Mouse (Mus musculus): ENCODE results near the gene Lmf2. TPM values are rescaled to one million over a fixed set of nuclear protein-coding genes. Genes with fewer than 3 reads are reported as not detected.

The Lmf2 gene
- polyA plus RNA-seq, 1 experiment from 2014 or later = 43.7 TPM

- H3K4me2 ChIP-seq (ENCODE audit: low read depth, low read length, severe bottlenecking) = no peak overlapping the region
- no peaks in the 10 kb centered on the region for H3K9me3 ChIP-seq (ENCODE audit: control insufficient read depth, low read length)
- no peak overlapping the region for H3K27ac ChIP-seq (ENCODE audit: low read depth, low read length)
- no peaks in the 10 kb centered on the region for H3K4me1 ChIP-seq (replicated peaks; ENCODE audit: control insufficient read depth, insufficient read depth, low read length)
- WGBS = 92% methylated on average over 13 of the region's 13 CpGs
- ATAC-seq (replicated peaks; ENCODE audit: low FRiP score) (no peak), DNase-seq (ENCODE audit: low spot score) (no peak)
- no peaks in the 10 kb centered on the region for H3K27me3 ChIP-seq (ENCODE audit: control insufficient read depth, insufficient read depth, low read length)
- no peak overlapping the region for H3K4me3 ChIP-seq (ENCODE audit: low read depth, low read length)
- no peak overlapping the region for H3K9ac ChIP-seq (ENCODE audit: low read length)
- H3K36me3 ChIP-seq (ENCODE audit: control insufficient read depth, insufficient read depth, low read length) = peaks cover 4% of the 10 kb centered on the region
These were observed 48.0 kb downstream of the Lmf2 start for GRCm38 (mm10) chr15:89307461-89307860.

- H3K27ac ChIP-seq (ENCODE audit: low read depth, low read length) = no peak overlapping the region
- no peaks in the 10 kb centered on the region for H3K9me3 ChIP-seq (ENCODE audit: control insufficient read depth, low read length)
- H3K9ac ChIP-seq (ENCODE audit: low read length) = no peak overlapping the region
- H3K4me2 ChIP-seq (ENCODE audit: low read depth, low read length, severe bottlenecking) = no peak overlapping the region
- H3K27me3 ChIP-seq (ENCODE audit: control insufficient read depth, insufficient read depth, low read length) = no peaks in the 10 kb centered on the region
- H3K36me3 ChIP-seq (ENCODE audit: control insufficient read depth, insufficient read depth, low read length) = peaks cover 11% of the 10 kb centered on the region
- no peak overlapping the region for H3K4me3 ChIP-seq (ENCODE audit: low read depth, low read length)
- no peak for DNase-seq (ENCODE audit: low spot score)
- H3K4me1 ChIP-seq (replicated peaks; ENCODE audit: control insufficient read depth, insufficient read depth, low read length) = no peaks in the 10 kb centered on the region
- no peak for ATAC-seq (replicated peaks; ENCODE audit: low FRiP score)
- WGBS = 72% methylated on average over 1 of the region's 1 CpGs
These were observed 49.5 kb downstream of the Lmf2 start for GRCm38 (mm10) chr15:89305966-89306365.

Small RNA genes lying within 50 kb of the gene (microRNA-seq; reads per million reads assigned to microRNA genes)
- not detected for gene Mir6959 (ENCODE audit: insufficient number of aligned reads)

Other genes with a start within 250 kb of the Lmf2 start
- 24.2 and 26.0 TPM in 2 replicates for gene Tubgcp6, start 232.5 kb downstream of the Lmf2 start, polyA plus RNA-seq (2014; fragmentation: Nextera tagmentation; extraction: Ambion mirVana)
- 14.2 and 16.2 TPM in 2 replicates for gene Hdac10, start 227.0 kb downstream of the Lmf2 start, polyA plus RNA-seq (2014; fragmentation: Nextera tagmentation; extraction: Ambion mirVana)
- gene Mapk12, start 215.0 kb downstream of the Lmf2 start, polyA plus RNA-seq (2014; fragmentation: Nextera tagmentation; extraction: Ambion mirVana) = 26.9 and 29.8 TPM in 2 replicates
- 43.2 and 47.6 TPM in 2 replicates for gene Mapk11, start 206.0 kb downstream of the Lmf2 start, polyA plus RNA-seq (2014; fragmentation: Nextera tagmentation; extraction: Ambion mirVana)
- 162 and 176 TPM in 2 replicates for gene Plxnb2, start 174.9 kb downstream of the Lmf2 start, polyA plus RNA-seq (2014; fragmentation: Nextera tagmentation; extraction: Ambion mirVana)
- gene Dennd6b, start 159.2 kb downstream of the Lmf2 start, polyA plus RNA-seq (2014; fragmentation: Nextera tagmentation; extraction: Ambion mirVana) = 26.7 and 27.5 TPM in 2 replicates
- 45.1 and 49.2 TPM in 2 replicates for gene Ppp6r2, start 144.1 kb downstream of the Lmf2 start, polyA plus RNA-seq (2014; fragmentation: Nextera tagmentation; extraction: Ambion mirVana)
- gene Sbf1, start 40.3 kb downstream of the Lmf2 start, polyA plus RNA-seq (2014; fragmentation: Nextera tagmentation; extraction: Ambion mirVana) = 76.5 and 87.8 TPM in 2 replicates
- gene Adm2, start 32.9 kb downstream of the Lmf2 start, polyA plus RNA-seq (2014; fragmentation: Nextera tagmentation; extraction: Ambion mirVana) = 0.15 TPM in 1 of 2 replicates, not detected in the other
- gene Miox, start 21.3 kb downstream of the Lmf2 start, polyA plus RNA-seq (2014; fragmentation: Nextera tagmentation; extraction: Ambion mirVana) = not detected in 2 replicates
- 191 and 203 TPM in 2 replicates for gene Ncaph2, start 60 bp upstream of the Lmf2 start, polyA plus RNA-seq (2014; fragmentation: Nextera tagmentation; extraction: Ambion mirVana)
- gene Sco2, start 18.2 kb upstream of the Lmf2 start, polyA plus RNA-seq (2014; fragmentation: Nextera tagmentation; extraction: Ambion mirVana) = 5.1 and 5.7 TPM in 2 replicates
- 0.80 and 1.3 TPM in 2 replicates for gene Tymp, start 21.4 kb upstream of the Lmf2 start, polyA plus RNA-seq (2014; fragmentation: Nextera tagmentation; extraction: Ambion mirVana)
- gene Odf3b, start 23.6 kb upstream of the Lmf2 start, polyA plus RNA-seq (2014; fragmentation: Nextera tagmentation; extraction: Ambion mirVana) = 0.37 and 1.2 TPM in 2 replicates
- not detected in 2 replicates for gene Klhdc7b, start 29.3 kb upstream of the Lmf2 start, polyA plus RNA-seq (2014; fragmentation: Nextera tagmentation; extraction: Ambion mirVana)
- gene Syce3, start 54.8 kb upstream of the Lmf2 start, polyA plus RNA-seq (2014; fragmentation: Nextera tagmentation; extraction: Ambion mirVana) = not detected in 2 replicates
- 0.84 TPM in 1 of 2 replicates, not detected in the other for gene Cpt1b, start 70.2 kb upstream of the Lmf2 start, polyA plus RNA-seq (2014; fragmentation: Nextera tagmentation; extraction: Ambion mirVana)
- 3.5 and 6.0 TPM in 2 replicates for gene C730034F03Rik, start 73.9 kb upstream of the Lmf2 start, polyA plus RNA-seq (2014; fragmentation: Nextera tagmentation; extraction: Ambion mirVana)
- gene Gm44502, start 74.0 kb upstream of the Lmf2 start, polyA plus RNA-seq (2014; fragmentation: Nextera tagmentation; extraction: Ambion mirVana) = 0.40 TPM in 1 of 2 replicates, not detected in the other
- 54.5 and 56.0 TPM in 2 replicates for gene Chkb, start 74.2 kb upstream of the Lmf2 start, polyA plus RNA-seq (2014; fragmentation: Nextera tagmentation; extraction: Ambion mirVana)
- 26.0 and 27.4 TPM in 2 replicates for gene Mapk8ip2, start 98.3 kb upstream of the Lmf2 start, polyA plus RNA-seq (2014; fragmentation: Nextera tagmentation; extraction: Ambion mirVana)
- 9.9 and 10.6 TPM in 2 replicates for gene Arsa, start 121.8 kb upstream of the Lmf2 start, polyA plus RNA-seq (2014; fragmentation: Nextera tagmentation; extraction: Ambion mirVana)
- gene Shank3, start 144.0 kb upstream of the Lmf2 start, polyA plus RNA-seq (2014; fragmentation: Nextera tagmentation; extraction: Ambion mirVana) = 3.8 and 4.9 TPM in 2 replicates
- gene Acr, start 212.7 kb upstream of the Lmf2 start, polyA plus RNA-seq (2014; fragmentation: Nextera tagmentation; extraction: Ambion mirVana) = 0.65 and 0.84 TPM in 2 replicates
- 76.4 and 76.7 TPM in 2 replicates for gene Rabl2, start 236.3 kb upstream of the Lmf2 start, polyA plus RNA-seq (2014; fragmentation: Nextera tagmentation; extraction: Ambion mirVana)

All from forebrain, embryonic 11.5 days (tissue).